Mouse (Mus musculus) CH12.LX (cell line): ENCODE results near the gene Wfikkn1. TPM values are rescaled to one million over a fixed set of nuclear protein-coding genes. Genes with fewer than 3 reads are reported as not detected.

Experiments
- DNase-seq: peaks from one replicate; pipeline ENCODE4 v3.0.0-alpha.2; 2013; ENCODE audit errors: extremely low read depth
- H3K27ac ChIP-seq: 2 replicates; pipeline ENCODE4 v1.5.1; 2012; ENCODE audit warnings: low read depth, mild to moderate bottlenecking, control low read depth, moderate library complexity; ENCODE audit not compliant: insufficient read depth
- H3K27me3 ChIP-seq: replicated peaks from 2 replicates; pipeline ENCODE3; 2012; ENCODE audit warnings: inconsistent platforms
- H3K36me3 ChIP-seq, 2 experiments: replicated peaks in 1 of 2; 2 replicates each; pipeline versions ENCODE3 to v1.6.1; 2012; ENCODE audit warnings: inconsistent platforms in 1 of 2, low read length in 1 of 2, mild to moderate bottlenecking in 1 of 2, mixed read lengths in 1 of 2, moderate library complexity in 1 of 2; ENCODE audit not compliant: control insufficient read depth in 1 of 2, insufficient read depth in 1 of 2
- H3K4me1 ChIP-seq, 2 experiments: 2 replicates each; pipeline ENCODE4 v1.6.1; 2012; ENCODE audit warnings: inconsistent platforms in 1 of 2, moderate library complexity in 1 of 2; ENCODE audit not compliant: insufficient read depth in 2 of 2, control insufficient read depth in 1 of 2
- H3K4me2 ChIP-seq: 2 replicates; pipeline ENCODE4 v1.6.1; 2012; ENCODE audit warnings: low read depth, mild to moderate bottlenecking, control low read depth; ENCODE audit not compliant: poor library complexity, insufficient read depth, severe bottlenecking
- H3K4me3 ChIP-seq, 3 experiments: fragments of 150-350 bp in 1 of 3; sonication (generic) in 1 of 3; replicated peaks in 1 of 3; 2 replicates each; pipeline versions ENCODE3 to v1.5.1; 2011 to 2012; ENCODE audit warnings: low read depth in 2 of 3, low read length in 2 of 3, mild to moderate bottlenecking in 2 of 3, moderate library complexity in 2 of 3, control low read depth in 1 of 3, improper control_type of control experiment in 1 of 3, inconsistent platforms in 1 of 3, mixed read lengths in 1 of 3; ENCODE audit not compliant: poor library complexity in 1 of 3
- H3K79me2 ChIP-seq: replicated peaks from 2 replicates; pipeline ENCODE4 v1.6.1; 2012; ENCODE audit warnings: mild to moderate bottlenecking, moderate library complexity; ENCODE audit not compliant: control insufficient read depth, poor library complexity, insufficient read depth, severe bottlenecking; ENCODE audit errors: extremely low read depth
- H3K9ac ChIP-seq: 2 replicates; pipeline ENCODE4 v1.6.1; 2012; ENCODE audit warnings: low read depth, mild to moderate bottlenecking, control low read depth, moderate library complexity; ENCODE audit not compliant: insufficient read depth
- H3K9me3 ChIP-seq: replicated peaks from 2 replicates; pipeline ENCODE3; 2012; ENCODE audit warnings: low read length, inconsistent platforms, mixed read lengths
- CHD1 ChIP-seq: IDR thresholded peaks from 2 replicates; pipeline ENCODE4 v1.6.1; 2012; ENCODE audit warnings: low read depth, low read length, improper control_type of control experiment, inconsistent platforms
- CHD2 ChIP-seq: IDR thresholded peaks from 2 replicates; pipeline ENCODE4 v1.6.1; 2011; ENCODE audit warnings: low read length, improper control_type of control experiment
- CTCF ChIP-seq, 2 experiments: IDR thresholded peaks in 1 of 2; conservative IDR thresholded peaks in 1 of 2; 2 replicates each; pipeline ENCODE4 v1.5.1; 2011 to 2012; ENCODE audit warnings: low read depth in 2 of 2, low read length in 2 of 2, improper control_type of control experiment in 1 of 2, inconsistent platforms in 1 of 2, mild to moderate bottlenecking in 1 of 2, moderate library complexity in 1 of 2
- EP300 ChIP-seq: IDR thresholded peaks from 2 replicates; pipeline ENCODE4 v1.6.1; 2011; ENCODE audit warnings: low read length, improper control_type of control experiment
- ETS1 ChIP-seq: conservative IDR thresholded peaks from 2 replicates; pipeline ENCODE4 v1.6.1; 2012; ENCODE audit warnings: low read depth, mild to moderate bottlenecking, inconsistent platforms, low read length, improper control_type of control experiment, moderate library complexity
- IRF4 ChIP-seq: IDR thresholded peaks from 2 replicates; pipeline ENCODE4 v1.6.1; 2014; ENCODE audit warnings: low read depth, mild to moderate bottlenecking, inconsistent platforms, low read length, improper control_type of control experiment
- MAX ChIP-seq: IDR thresholded peaks from 2 replicates; pipeline ENCODE4 v1.6.1; 2011; ENCODE audit warnings: low read length, improper control_type of control experiment
- MAZ ChIP-seq: IDR thresholded peaks from 2 replicates; pipeline ENCODE4 v1.6.1; 2012; ENCODE audit warnings: low read depth, mild to moderate bottlenecking, inconsistent platforms, low read length, improper control_type of control experiment, moderate library complexity
- MEF2A ChIP-seq: IDR thresholded peaks from 2 replicates; pipeline ENCODE4 v1.6.1; 2014; ENCODE audit warnings: low read depth, mild to moderate bottlenecking, inconsistent platforms, low read length, improper control_type of control experiment, borderline replicate concordance
- MXI1 ChIP-seq: IDR thresholded peaks from 2 replicates; pipeline ENCODE4 v1.6.1; 2011; ENCODE audit warnings: mild to moderate bottlenecking, low read depth, low read length, improper control_type of control experiment
- NELFE ChIP-seq: IDR thresholded peaks from 2 replicates; pipeline ENCODE4 v1.6.1; 2011; ENCODE audit warnings: low read depth, low read length, improper control_type of control experiment
- PAX5 ChIP-seq: IDR thresholded peaks from 2 replicates; pipeline ENCODE4 v1.6.1; 2012; ENCODE audit warnings: low read length, inconsistent platforms, mixed read lengths
- TBP ChIP-seq: conservative IDR thresholded peaks from 2 replicates; pipeline ENCODE4 v1.6.1; 2011; ENCODE audit warnings: low read depth, low read length, improper control_type of control experiment
- TCF12 ChIP-seq: IDR thresholded peaks from 2 replicates; pipeline ENCODE4 v1.6.1; 2014; ENCODE audit warnings: low read depth, mild to moderate bottlenecking, inconsistent platforms, low read length, improper control_type of control experiment
- USF2 ChIP-seq: conservative IDR thresholded peaks from 2 replicates; pipeline ENCODE4 v1.6.1; 2011; ENCODE audit warnings: low read depth, low read length, improper control_type of control experiment
- dilution Hi-C: fragments of 300-500 bp; cut with MboI; formaldehyde crosslinking; loops from 2 replicates; pipeline ENCODE4 v1.14.3; 2020; ENCODE audit warnings: low sequenced_read_pairs; ENCODE audit not compliant: extremely low pct_unique_long_range_greater_than_20kb, extremely low pct_ligation_motif_present
- in situ Hi-C: fragments of 300-500 bp; cut with MboI; formaldehyde crosslinking; loops from 3 replicates; pipeline ENCODE4 v1.14.3; 2019; ENCODE audit warnings: low sequenced_read_pairs, low pct_ligation_motif_present, low pct_unique_long_range_greater_than_20kb, mixed read lengths
- polyA plus RNA-seq: library from polyadenylated mRNA; unstranded; fragments of >175 nt; gene quantifications from 2 replicates; pipeline ENCODE4 v1.2.1, GENCODE M21; 2012; ENCODE audit warnings: low read depth; ENCODE audit not compliant: insufficient read length
- total RNA-seq, 2 experiments: library from RNA; depleted of rRNA; stranded (reverse); fragments of 300-350 nt in 1 of 2; fragments of >200 nt in 1 of 2; gene quantifications; 2 replicates each; pipeline ENCODE4 v1.2.3; 2012 to 2014

Wfikkn1 gene
- total and polyA plus RNA-seq, 3 experiments: 0.34 to 0.69 TPM; not detected in 1

DNA sequence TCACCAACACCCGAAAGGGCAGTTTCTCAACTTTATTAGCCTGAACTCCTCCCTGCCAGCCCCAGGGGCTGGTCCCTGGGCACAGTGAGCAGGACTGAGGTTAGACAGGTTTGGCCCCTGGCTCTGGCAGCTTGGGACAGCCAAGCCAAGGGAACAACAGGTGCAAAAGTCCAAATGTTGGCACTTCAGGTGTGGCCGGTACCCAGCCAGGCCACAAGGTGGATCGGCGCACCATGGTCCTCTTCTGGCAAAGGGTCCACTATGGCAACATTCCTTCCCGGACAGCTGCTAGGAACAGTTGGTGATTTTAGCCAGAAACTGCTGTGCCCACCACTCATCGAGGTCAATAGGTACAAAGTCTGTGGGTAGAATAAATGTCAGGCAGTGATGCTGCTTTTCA lies 17.0 kb downstream of the Wfikkn1 start:
- no peak overlapping the region for H3K4me3 ChIP-seq
- no peaks in the 10 kb centered on the region for H3K9me3 ChIP-seq
- no peak overlapping the region for H3K9ac ChIP-seq
- H3K79me2 ChIP-seq: no peaks in the 10 kb centered on the region
- H3K4me2 ChIP-seq: no peak overlapping the region
- dilution Hi-C loops (no loop called here), in situ Hi-C loops (no loop called here)
- TF ChIP-seq PAX5: no peak
- TF ChIP-seq CTCF (conservative IDR thresholded peaks at IDR 0.05 in 1 of 2, IDR thresholded peaks at IDR 0.05 in 1 of 2; ENCODE audit: low read depth in 2 of 2, low read length in 2 of 2): peak in 1 of 2 experiments; percentile 19; a peak in 1 of 4 replicates
- TF ChIP-seq USF2: no peak
- no peak for DNase-seq
- peaks cover 13 to 37% of the 10 kb centered on the region in 2 experiments for H3K4me1 ChIP-seq
- H3K27me3 ChIP-seq: peaks cover 37% of the 10 kb centered on the region
- H3K36me3 ChIP-seq: peaks cover 0 to 11% of the 10 kb centered on the region in 2 experiments
- H3K27ac ChIP-seq: no peak overlapping the region

DNA sequence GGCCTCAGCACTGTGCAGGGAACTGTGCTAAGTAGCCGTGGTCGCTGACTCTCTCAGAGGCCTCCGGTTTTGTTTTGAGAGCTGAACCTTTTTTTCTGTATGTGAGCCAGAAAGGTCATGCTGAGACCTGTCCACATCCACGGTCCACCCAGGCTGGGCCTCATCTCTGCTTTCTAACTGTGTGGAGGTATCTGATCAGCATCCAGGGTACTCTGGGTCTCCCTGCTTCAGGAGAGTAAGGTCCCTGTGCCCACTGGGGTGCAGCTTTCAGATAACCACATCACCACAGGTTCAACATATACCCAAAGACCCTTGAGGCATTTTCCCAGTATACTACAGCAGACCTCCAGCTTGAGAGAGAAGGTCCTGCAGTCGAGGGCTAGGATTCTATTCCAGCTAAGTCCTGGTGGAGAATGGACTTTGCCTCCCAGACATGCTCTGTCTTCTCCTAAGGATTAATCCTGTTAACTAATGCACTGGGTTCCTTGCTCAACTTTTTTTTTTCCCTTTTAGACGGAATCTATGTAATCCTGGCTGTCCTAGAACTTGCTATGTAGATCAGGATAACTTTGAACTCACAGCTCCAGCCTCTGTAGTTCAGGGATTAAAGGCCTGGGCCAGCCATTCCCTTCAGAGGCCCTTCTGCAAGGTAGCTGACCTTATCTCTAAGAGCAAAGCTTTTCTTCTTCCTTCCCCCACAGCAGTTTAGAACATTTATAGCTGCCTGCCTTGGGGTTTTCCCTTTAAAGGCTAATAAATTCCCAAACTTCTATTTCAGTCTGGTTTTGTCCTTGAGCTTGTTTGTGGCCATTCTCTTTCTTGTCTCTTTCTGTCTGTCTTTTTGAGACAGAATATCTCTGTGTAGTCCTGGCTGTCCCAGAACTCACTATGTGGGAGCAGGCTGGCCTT lies 18.7 kb downstream of the Wfikkn1 start:
- DNase-seq: no peak
- in situ Hi-C loops: no loop called here
- H3K36me3 ChIP-seq: peaks cover 4 to 15% of the 10 kb centered on the region in 2 experiments
- TF ChIP-seq IRF4 (0 out of 2 replicates have a peak, but pooled peaks have one; percentile 25), CHD1 (peak; percentile 90; the same call in 1 of the 2 replicates), MAX (0 out of 2 replicates have a peak, but pooled peaks have one; percentile 18), NELFE (no peak), TBP (0 out of 2 replicates have a peak, but pooled peaks have one; percentile 18), TCF12 (0 out of 2 replicates have a peak, but pooled peaks have one; percentile 30), MXI1 (no peak), ETS1 (no peak; the same call in 1 of the 2 replicates), CHD2 (peak; percentile 33; the same call in 1 of the 2 replicates), MEF2A (peak; percentile 68; the same call in 1 of the 2 replicates), EP300 (0 out of 2 replicates have a peak, but pooled peaks have one; percentile 24), MAZ (0 out of 2 replicates have a peak, but pooled peaks have one; percentile 25)
- TF ChIP-seq, all 38 proteins: peak for 9
- Histone ChIP-seq H3K79me2 (no peaks in the 10 kb centered on the region), H3K4me2 (peak overlapping the region; percentile 64), H3K4me1 (peaks cover 9 to 25% of the 10 kb centered on the region in 2 experiments), H3K9ac (peak overlapping the region; percentile 78), H3K27ac (peak overlapping the region; percentile 38), H3K9me3 (no peaks in the 10 kb centered on the region), H3K27me3 (peaks cover 21% of the 10 kb centered on the region), H3K4me3 (peak overlapping the region; percentile 70 to 86 (median 80))
- dilution Hi-C loops: no loop called here
